Mouse (Mus musculus) retina, adult 2 months (tissue): ENCODE measurements at regions not wholly inside any gene's neighbourhood (a gene's known extent, or its start where the extent isn't known, plus 50 kb on each side); places are given as distances from the start of the nearest gene placed in this dataset.
A peak's percentile ranks its signal among the peaks of the same experiment; 100 is the strongest.
"Not testable (repeated sequence)": the region's sequence is repeated elsewhere in the genome, so short reads cannot be mapped to it uniquely, and the experiment has no call there.

Experiments used
- DNase-seq: peaks from one replicate; pipeline ENCODE4 v3.0.0-alpha.2; 2012; ENCODE audit warnings: low read depth, low spot score

- peak; percentile 8 for DNase-seq
These were observed 71.0 kb upstream of the Prl4a1 start for GRCm38 (mm10) chr13:27945062-27945461.

GRCm38 (mm10) chr13:27960421-27960820 is 55.6 kb upstream of the Prl4a1 start:
- not testable (repeated sequence) for DNase-seq

- not testable (repeated sequence) for DNase-seq
These were observed 53.6 kb upstream of the Prl4a1 start for GRCm38 (mm10) chr13:27962381-27962780.

GRCm38 (mm10) chr13:27966021-27966420 is 50.0 kb upstream of the Prl4a1 start:
- DNase-seq = not testable (repeated sequence)
